39 mouse cellular contexts compared by ENCODE assay signal in genomic region chr4:107036985-107037384, GRCm38 (mm10). TPM values are rescaled to one million over a fixed set of nuclear protein-coding genes. Genes with fewer than 3 reads are reported as not detected.
DNase-seq lines count a peak whose midpoint lies in the region; ATAC-seq and TF ChIP-seq lines count a peak whose summit lies in the region.
"Had no signal": no experiment of that assay in that cellular context is flagged by ENCODE, and none has a peak within 500 bp of the region (broad histone marks: within the 10 kb centered on the region; RNA-seq: fewer than 3 reads in every experiment).

No protein-coding gene starts in this region.

- no peak for ATAC-seq in hindbrain, postnatal 0 days
- no peak for ATAC-seq in hindbrain, embryonic 16.5 days
- ATAC-seq in liver, postnatal 0 days, result no peak
- ATAC-seq: forebrain, embryonic 14.5 days had no signal

- no peak overlapping the region for H3K4me3 ChIP-seq in hindbrain, postnatal 0 days (ENCODE audit: low read length)
- no peak overlapping the region for H3K4me3 ChIP-seq in hindbrain, embryonic 16.5 days (ENCODE audit: low read length)
- H3K4me3 ChIP-seq in liver, postnatal 0 days (ENCODE audit: low read depth, low read length), result no peak overlapping the region
- no peak overlapping the region for H3K4me3 ChIP-seq in MEL (ENCODE audit: control insufficient read depth in 1 of 2, insufficient read depth in 1 of 2, low read depth in 2 of 2, low read length in 2 of 2)
- H3K4me3 ChIP-seq: embryonic facial prominence, embryonic 10.5 days; embryonic facial prominence, embryonic 15.5 days; heart, adult 2 months; heart, embryonic 12.5 days had no signal

- no peak for TF ChIP-seq RAD21 in MEL (IDR thresholded peaks at IDR 0.05; ENCODE audit: low read depth, low read length)

- H3K79me2 ChIP-seq in MEL (ENCODE audit: control insufficient read depth, insufficient read depth, low read length, poor library complexity), result no peaks in the 10 kb centered on the region

- no peak overlapping the region for H3K9ac ChIP-seq in hindbrain, postnatal 0 days (replicated peaks; ENCODE audit: low read length)
- H3K9ac ChIP-seq in hindbrain, embryonic 16.5 days (ENCODE audit: low read depth, low read length), result no peak overlapping the region
- H3K9ac ChIP-seq in liver, postnatal 0 days (replicated peaks), result no peak overlapping the region
- H3K9ac ChIP-seq in MEL (ENCODE audit: control insufficient read depth, low read depth, low read length, poor library complexity, severe bottlenecking), result no peak overlapping the region
- H3K9ac ChIP-seq: embryonic facial prominence, embryonic 15.5 days; heart, embryonic 12.5 days; hindbrain, embryonic 14.5 days had no signal

- no peaks in the 10 kb centered on the region for H3K4me1 ChIP-seq in hindbrain, postnatal 0 days (ENCODE audit: insufficient read depth, low read length)
- peaks cover 7% of the 10 kb centered on the region for H3K4me1 ChIP-seq in hindbrain, embryonic 16.5 days (ENCODE audit: control insufficient read depth, insufficient read depth, low read depth, low read length)
- H3K4me1 ChIP-seq in liver, postnatal 0 days (ENCODE audit: insufficient read depth), result no peaks in the 10 kb centered on the region
- peaks cover 4 to 8% of the 10 kb centered on the region in 2 experiments for H3K4me1 ChIP-seq in MEL (ENCODE audit: control insufficient read depth in 1 of 2, insufficient read depth in 2 of 2, low read length in 2 of 2)
- H3K4me1 ChIP-seq: embryonic facial prominence, embryonic 10.5 days; embryonic facial prominence, embryonic 15.5 days had no signal

- H3K36me3 ChIP-seq in hindbrain, postnatal 0 days (ENCODE audit: insufficient read depth, low read length), result peaks cover 23% of the 10 kb centered on the region; the same call in 1 of the 2 replicates
- H3K36me3 ChIP-seq in hindbrain, embryonic 16.5 days (ENCODE audit: control insufficient read depth, insufficient read depth, low read length), result peaks cover 25% of the 10 kb centered on the region
- H3K36me3 ChIP-seq in liver, postnatal 0 days (replicated peaks; ENCODE audit: insufficient read depth, low read length), result peaks cover 47% of the 10 kb centered on the region
- peaks cover 5 to 13% of the 10 kb centered on the region in 2 experiments for H3K36me3 ChIP-seq in MEL (ENCODE audit: control insufficient read depth in 1 of 2, insufficient read depth in 2 of 2, low read length in 2 of 2)

- 97% methylated on average over 2 of the region's 2 CpGs for WGBS in hindbrain, postnatal 0 days
- WGBS in hindbrain, embryonic 16.5 days, result 91% methylated on average over 2 of the region's 2 CpGs
- 100% methylated on average over 2 of the region's 2 CpGs for WGBS in liver, postnatal 0 days (ENCODE audit: insufficient replicate concordance)

- H3K4me2 ChIP-seq in hindbrain, postnatal 0 days (ENCODE audit: low read depth, low read length), result no peak overlapping the region
- no peak overlapping the region for H3K4me2 ChIP-seq in hindbrain, embryonic 16.5 days (ENCODE audit: low read length)
- H3K4me2 ChIP-seq in liver, postnatal 0 days (ENCODE audit: low read depth, low read length), result no peak overlapping the region
- H3K4me2 ChIP-seq: embryonic facial prominence, embryonic 15.5 days; heart, embryonic 12.5 days; hindbrain, embryonic 14.5 days; midbrain, embryonic 11.5 days had no signal

- no peak for TF ChIP-seq POLR2A in MEL (IDR thresholded peaks at IDR 0.05; ENCODE audit: control insufficient read depth in 1 of 2, insufficient read depth in 1 of 2, low read depth in 1 of 2, low read length in 2 of 2, poor library complexity in 1 of 2)

- H3K9me3 ChIP-seq in hindbrain, postnatal 0 days (ENCODE audit: low read length), result no peaks in the 10 kb centered on the region
- H3K9me3 ChIP-seq in hindbrain, embryonic 16.5 days (ENCODE audit: control insufficient read depth, low read length), result no peaks in the 10 kb centered on the region
- H3K9me3 ChIP-seq in liver, postnatal 0 days (ENCODE audit: low read length), result no peaks in the 10 kb centered on the region
- H3K9me3 ChIP-seq in MEL (replicated peaks; ENCODE audit: insufficient read depth, low read length), result no peaks in the 10 kb centered on the region
- H3K9me3 ChIP-seq: embryonic facial prominence, embryonic 10.5 days; embryonic facial prominence, embryonic 15.5 days; heart, embryonic 12.5 days had no signal

- H3K27me3 ChIP-seq in hindbrain, postnatal 0 days (ENCODE audit: insufficient read depth, low read length), result no peaks in the 10 kb centered on the region
- no peaks in the 10 kb centered on the region for H3K27me3 ChIP-seq in hindbrain, embryonic 16.5 days (replicated peaks; ENCODE audit: control insufficient read depth, insufficient read depth, low read length)
- no peaks in the 10 kb centered on the region for H3K27me3 ChIP-seq in liver, postnatal 0 days (ENCODE audit: insufficient read depth, low read length)
- H3K27me3 ChIP-seq in MEL (ENCODE audit: control insufficient read depth in 1 of 2, insufficient read depth in 2 of 2, low read length in 2 of 2), result no peaks in the 10 kb centered on the region
- H3K27me3 ChIP-seq: embryonic facial prominence, embryonic 15.5 days; heart, embryonic 12.5 days had no signal

- H3K27ac ChIP-seq in hindbrain, postnatal 0 days, result no peak overlapping the region
- no peak overlapping the region for H3K27ac ChIP-seq in hindbrain, embryonic 16.5 days (ENCODE audit: low read depth, low read length)
- no peak overlapping the region for H3K27ac ChIP-seq in liver, postnatal 0 days (ENCODE audit: low read depth)
- no peak overlapping the region for H3K27ac ChIP-seq in MEL (ENCODE audit: control insufficient read depth, low read depth, low read length)
- H3K27ac ChIP-seq: embryonic facial prominence, embryonic 10.5 days; embryonic facial prominence, embryonic 15.5 days; heart, adult 2 months; hindbrain, embryonic 14.5 days had no signal

- TF ChIP-seq CTCF in hindbrain, postnatal 0 days (IDR thresholded peaks at IDR 0.05; ENCODE audit: low read depth), result peak; percentile 24; the same call in 1 of the 2 replicates
- 0 out of 2 replicates have a peak, but pooled peaks have one; percentile 16 for TF ChIP-seq CTCF in liver, postnatal 0 days (IDR thresholded peaks at IDR 0.05; ENCODE audit: low read depth)
- TF ChIP-seq CTCF in MEL (IDR thresholded peaks at IDR 0.05 in 2 of 3, conservative IDR thresholded peaks at IDR 0.05 in 1 of 3; ENCODE audit: control insufficient read depth in 1 of 3, insufficient read depth in 1 of 3, low read depth in 2 of 3, low read length in 3 of 3, poor library complexity in 1 of 3, severe bottlenecking in 1 of 3), result no peak

- TF ChIP-seq EP300 in liver, postnatal 0 days (IDR thresholded peaks at IDR 0.05; ENCODE audit: low read depth), result no peak
- TF ChIP-seq EP300 in MEL (IDR thresholded peaks at IDR 0.05; ENCODE audit: low read depth in 1 of 2, low read length in 2 of 2), result no peak

- DNase-seq in hindbrain, postnatal 0 days (ENCODE audit: low spot score), result no peak
- DNase-seq in liver, postnatal 0 days, result no peak
- DNase-seq in liver (no peak), 3T3-L1 (ENCODE audit: low read depth, low spot score) (peak; percentile 40), MEL (ENCODE audit: low read depth, low spot score) (no peak)
- no peak for DNase-seq in left cerebral cortex, adult 8-10 months (ENCODE audit: low spot score in 2 of 2)
- DNase-seq in cerebellum, postnatal 10 days, result no peak
- DNase-seq: adrenal gland, adult 8-10 months; B cell, adult 2 months; cerebellum, adult 2 months; cerebellum, postnatal 25 days; gastrocnemius, postnatal 36 days; heart, adult 2 months; heart, postnatal 10 days; kidney, postnatal 4 days; layer of hippocampus, postnatal 36 days; lung, adult 18-20 months; lung, postnatal 14 days; right cerebral cortex, postnatal 14 days; thymus, adult 2 months; thymus, postnatal 36 days had no signal

TF ChIP-seq in MEL, 35 proteins besides CTCF, POLR2A, EP300 and RAD21:
- peak; percentile 18; the same call in 1 of the 2 replicates for TF ChIP-seq SMC3 (IDR thresholded peaks at IDR 0.05; ENCODE audit: low read depth, low read length)
- TF ChIP-seq MXI1 (IDR thresholded peaks at IDR 0.05; ENCODE audit: low read depth, low read length), result no peak
- no peak for TF ChIP-seq ELF1 (IDR thresholded peaks at IDR 0.05; ENCODE audit: low read depth, low read length)
- no peak for TF ChIP-seq MYC (IDR thresholded peaks at IDR 0.05; ENCODE audit: low read depth, low read length)
- TF ChIP-seq JUND (IDR thresholded peaks at IDR 0.05; ENCODE audit: low read depth, low read length), result no peak

RNA-seq across cellular contexts. Expression of gene Mrpl37, which starts 29.7 kb away (rescaled TPM):
- 59.2 TPM in 2 replicates for total RNA-seq in hindbrain, postnatal 0 days (2014; rRNA removed)
- 77.8 and 79.7 TPM in 2 replicates for polyA plus RNA-seq in hindbrain, postnatal 0 days (2015; fragmentation: Nextera tagmentation; extraction: Ambion mirVana)
- polyA plus RNA-seq in hindbrain, embryonic 16.5 days (2015; fragmentation: Nextera tagmentation; extraction: Ambion mirVana), result 83.2 and 86.8 TPM in 2 replicates
- polyA plus RNA-seq in liver, postnatal 0 days (2015; fragmentation: Nextera tagmentation; extraction: Ambion mirVana), result 36.2 and 38.6 TPM in 2 replicates
- total RNA-seq in MEL (2012; rRNA removed), result 69.6 and 73.1 TPM in 2 replicates
- 100 to 1,000 TPM; 153 to 423 TPM for polyA plus RNA-seq in MEL (2012; ENCODE audit: insufficient read depth in 1 of 2, insufficient read length in 2 of 2, low read depth in 1 of 2, low replicate concordance in 2 of 2, missing spikeins in 1 of 2)
- 10 to 100 TPM; 53.4 to 58.6 (median 58.2) TPM for total RNA-seq in left cerebral cortex, adult 8-10 months (2022)

RNA-seq across cellular contexts. Expression of gene Cyb5rl, which starts 29.8 kb away (rescaled TPM):
- 8.7 and 21.3 TPM in 2 replicates for total RNA-seq in hindbrain, postnatal 0 days (2014; rRNA removed)
- 4.1 and 4.6 TPM in 2 replicates for polyA plus RNA-seq in hindbrain, postnatal 0 days (2015; fragmentation: Nextera tagmentation; extraction: Ambion mirVana)
- polyA plus RNA-seq in hindbrain, embryonic 16.5 days (2015; fragmentation: Nextera tagmentation; extraction: Ambion mirVana), result 4.4 and 4.7 TPM in 2 replicates
- polyA plus RNA-seq in liver, postnatal 0 days (2015; fragmentation: Nextera tagmentation; extraction: Ambion mirVana), result 2.8 and 3.1 TPM in 2 replicates
- total RNA-seq in MEL (2012; rRNA removed), result 5.6 and 8.5 TPM in 2 replicates
- polyA plus RNA-seq in MEL (2012; ENCODE audit: insufficient read depth in 1 of 2, insufficient read length in 2 of 2, low read depth in 1 of 2, low replicate concordance in 2 of 2, missing spikeins in 1 of 2), result 1 to 10 TPM in 1 of 2 experiments, not detected in 1; 9.3 TPM
- total RNA-seq in left cerebral cortex, adult 8-10 months (2022), result 1 to 10 TPM; 5.8 to 9.8 (median 7.2) TPM

RNA-seq across cellular contexts. Expression of gene Cdcp2, which starts 59.7 kb away (rescaled TPM):
- 0.68 TPM in 1 of 2 replicates, not detected in the other for total RNA-seq in hindbrain, postnatal 0 days (2014; rRNA removed)
- 0.13 TPM in 1 of 2 replicates, not detected in the other for polyA plus RNA-seq in hindbrain, postnatal 0 days (2015; fragmentation: Nextera tagmentation; extraction: Ambion mirVana)
- 0.08 TPM in 1 of 2 replicates, not detected in the other for polyA plus RNA-seq in hindbrain, embryonic 16.5 days (2015; fragmentation: Nextera tagmentation; extraction: Ambion mirVana)
- polyA plus RNA-seq in liver, postnatal 0 days (2015; fragmentation: Nextera tagmentation; extraction: Ambion mirVana), result not detected in 2 replicates
- total RNA-seq in MEL (2012; rRNA removed), result not detected in 2 replicates
- not detected for polyA plus RNA-seq in MEL (2012; ENCODE audit: insufficient read depth in 1 of 2, insufficient read length in 2 of 2, low read depth in 1 of 2, low replicate concordance in 2 of 2, missing spikeins in 1 of 2)
- not detected for total RNA-seq in left cerebral cortex, adult 8-10 months (2022)
- total RNA-seq: gastrocnemius, adult 18-20 months; gastrocnemius, postnatal 36 days; heart, adult 2 months; heart, postnatal 10 days; hematopoietic stem cell, adult 5-6 weeks; layer of hippocampus, adult 8-10 months; layer of hippocampus, postnatal 36 days; left cerebral cortex, postnatal 14 days; liver, adult 2 months; monocyte, adult 5-6 weeks had no signal
- polyA plus RNA-seq: cerebellum, adult 2 months; embryonic facial prominence, embryonic 15.5 days; forebrain, embryonic 14.5 days; heart, adult 2 months; heart, embryonic 12.5 days; hindbrain, embryonic 14.5 days; intestine, embryonic 14.5 days; limb, embryonic 11.5 days; liver, adult 2 months; neural tube, embryonic 14.5 days; small intestine, adult 2 months; stomach, embryonic 14.5 days had no signal

Comparison
In these comparisons a context has a peak if more than half of its experiments do, and no peak if none do; other contexts are left out.
1. CTCF ChIP-seq: peak in hindbrain, postnatal 0 days (single experiment) and liver, postnatal 0 days (single experiment); none in MEL (0 of 3).